Mouse (Mus musculus) testis, adult 2 months (tissue): ENCODE data around the gene Ftl1. TPM values are rescaled to one million over a fixed set of nuclear protein-coding genes. Genes with fewer than 3 reads are reported as not detected.
A peak's percentile ranks its signal among the peaks of the same experiment; 100 is the strongest.
"Not testable (repeated sequence)": the region's sequence is repeated elsewhere in the genome, so short reads cannot be mapped to it uniquely, and the experiment has no call there.

Source experiments
- H3K27ac ChIP-seq: fragments of 200-500 bp; 2 replicates; pipeline ENCODE4 v1.5.1; 2012; ENCODE audit warnings: low read depth, low read length; ENCODE audit not compliant: control insufficient read depth, insufficient read depth
- H3K27me3 ChIP-seq: fragments of 200-500 bp; 2 replicates; pipeline ENCODE4 v1.6.1; 2012; ENCODE audit warnings: mild to moderate bottlenecking, low read length, moderate library complexity; ENCODE audit not compliant: control insufficient read depth, insufficient read depth
- H3K36me3 ChIP-seq: fragments of 200-500 bp; 2 replicates; pipeline ENCODE4 v1.6.1; 2012; ENCODE audit warnings: mild to moderate bottlenecking, low read length; ENCODE audit not compliant: control insufficient read depth, insufficient read depth
- H3K4me1 ChIP-seq: fragments of 200-500 bp; 2 replicates; pipeline ENCODE4 v1.6.1; 2012; ENCODE audit warnings: low read length; ENCODE audit not compliant: control insufficient read depth, insufficient read depth
- H3K4me3 ChIP-seq: fragments of 200-500 bp; 2 replicates; pipeline ENCODE4 v1.5.1; 2012; ENCODE audit warnings: low read depth, mild to moderate bottlenecking, low read length, moderate library complexity, mixed read lengths; ENCODE audit not compliant: control insufficient read depth
- CTCF ChIP-seq: fragments of 200-500 bp; IDR thresholded peaks from 2 replicates; pipeline ENCODE4 v1.5.1; 2012; ENCODE audit warnings: low read depth, mild to moderate bottlenecking, inconsistent platforms, low read length, moderate library complexity; ENCODE audit not compliant: control insufficient read depth, insufficient read depth, insufficient replicate concordance
- POLR2A ChIP-seq: fragments of 200-500 bp; IDR thresholded peaks from 2 replicates; pipeline ENCODE4 v1.6.1; 2012; ENCODE audit warnings: low read depth, mild to moderate bottlenecking, inconsistent platforms, low read length, moderate library complexity; ENCODE audit not compliant: control insufficient read depth
- polyA plus RNA-seq: library from polyadenylated mRNA; depleted of rRNA; stranded (reverse); fragments of >200 nt; gene quantifications from 2 replicates; pipeline ENCODE4 v1.2.3, GENCODE M21; 2012; rRNA removed

Ftl1 gene
- polyA plus RNA-seq, result 152 and 188 TPM in 2 replicates

DNA sequence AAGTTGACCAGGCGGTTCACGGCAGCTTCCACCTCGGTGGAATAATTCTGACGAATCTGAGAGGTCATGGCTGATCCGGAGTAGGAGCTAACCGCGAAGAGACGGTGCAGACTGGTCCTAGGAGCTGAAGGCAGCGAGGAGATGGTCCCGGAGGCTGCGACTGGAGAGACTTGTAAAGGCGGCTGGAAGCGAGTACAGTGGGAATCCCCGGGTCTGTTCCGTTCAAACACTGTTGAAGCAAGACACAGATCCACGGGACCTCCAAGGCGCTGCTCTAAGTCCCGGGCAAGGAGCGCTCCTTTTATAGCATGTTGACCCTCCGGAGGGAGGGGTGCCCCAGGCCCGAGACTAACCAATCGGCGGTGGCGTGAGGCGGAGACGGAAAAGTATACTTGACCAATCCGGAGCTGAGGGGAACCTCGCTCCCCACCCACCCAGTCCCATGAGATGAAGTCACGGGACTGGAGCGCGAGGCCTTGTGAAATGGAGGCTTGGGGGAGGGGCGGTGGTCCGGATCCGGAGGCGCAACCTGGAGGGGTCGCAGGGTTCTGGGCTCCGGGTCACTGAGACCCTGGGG lies at the start of gene Ftl1:
Ftl1 (minus strand) TSS at position 321 of the 577 bp plus-strand sequence.
- TF ChIP-seq POLR2A, result peak; percentile 77
- peak within 1 kb of the TSS; percentile 85 for H3K27ac ChIP-seq
- not testable (repeated sequence) for H3K36me3 ChIP-seq, H3K27me3 ChIP-seq
- peaks cover 21% of the 10 kb centered on the region for H3K4me1 ChIP-seq
- peak within 1 kb of the TSS; percentile 91 for H3K4me3 ChIP-seq

DNA sequence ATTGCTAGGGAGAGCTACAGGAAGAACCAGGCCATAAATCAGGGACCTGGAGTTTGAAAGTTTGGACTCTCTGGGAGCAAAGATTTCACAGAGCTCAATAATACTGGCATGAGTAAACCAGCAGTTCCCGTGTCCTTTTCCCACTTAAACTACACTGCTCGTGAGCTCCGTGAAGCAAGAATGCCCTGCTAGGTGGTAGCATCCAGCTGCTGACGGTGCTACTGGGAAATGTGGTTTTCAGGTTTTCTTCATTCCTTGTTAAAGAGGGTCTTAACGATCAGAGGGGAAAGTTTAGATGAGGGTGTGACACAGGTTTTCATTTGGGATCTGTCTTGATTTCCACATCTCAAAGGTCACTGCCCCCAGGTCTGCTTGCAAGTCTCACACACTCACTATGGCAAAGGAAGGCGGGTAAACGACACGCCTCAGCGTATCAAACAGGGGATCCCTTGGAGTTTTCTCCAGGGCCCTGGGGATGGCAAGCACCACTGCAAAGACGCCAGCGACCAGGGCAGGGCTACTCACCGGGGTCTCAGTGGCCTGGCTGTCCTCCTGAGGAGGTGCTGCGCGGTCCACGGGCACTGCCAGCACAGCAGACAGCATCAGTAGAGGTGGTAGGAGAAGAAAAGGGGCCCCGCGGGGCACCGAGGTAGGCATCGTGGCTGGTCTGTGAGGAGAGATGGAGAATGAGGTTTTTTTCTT lies 49.6 kb upstream of the Ftl1 start:
- no peaks in the 10 kb centered on the region for H3K27me3 ChIP-seq
- H3K4me3 ChIP-seq, result peak overlapping the region; percentile 98
- no peaks in the 10 kb centered on the region for H3K36me3 ChIP-seq
- peak overlapping the region; percentile 47 for H3K27ac ChIP-seq
- TF ChIP-seq CTCF (no peak), POLR2A (no peak)
- peaks cover 14% of the 10 kb centered on the region for H3K4me1 ChIP-seq

DNA sequence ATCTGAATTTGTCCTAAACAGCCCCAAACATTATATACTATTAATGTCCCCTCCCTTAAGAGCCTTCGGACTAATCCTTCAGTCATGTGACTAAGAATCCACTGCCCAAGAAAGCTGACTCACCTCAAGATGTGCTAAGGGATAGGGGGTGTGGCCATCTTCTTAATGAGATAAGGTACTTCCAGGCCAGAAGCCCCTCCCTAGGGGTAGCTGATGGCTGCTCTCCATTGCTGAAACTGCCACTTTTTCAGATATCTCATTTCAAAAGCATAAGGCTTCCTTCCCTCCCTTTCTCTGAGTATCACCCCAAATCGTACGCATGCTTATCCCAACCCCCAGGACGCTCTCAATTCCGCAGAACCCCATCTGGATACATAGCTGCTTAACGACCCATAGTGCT lies 48.9 kb upstream of the Ftl1 start:
- H3K4me3 ChIP-seq, result no peak overlapping the region
- no peak overlapping the region for H3K27ac ChIP-seq
- no peaks in the 10 kb centered on the region for H3K27me3 ChIP-seq
- H3K4me1 ChIP-seq, result peaks cover 14% of the 10 kb centered on the region
- no peaks in the 10 kb centered on the region for H3K36me3 ChIP-seq
- TF ChIP-seq CTCF, result no peak
- no peak for TF ChIP-seq POLR2A

DNA sequence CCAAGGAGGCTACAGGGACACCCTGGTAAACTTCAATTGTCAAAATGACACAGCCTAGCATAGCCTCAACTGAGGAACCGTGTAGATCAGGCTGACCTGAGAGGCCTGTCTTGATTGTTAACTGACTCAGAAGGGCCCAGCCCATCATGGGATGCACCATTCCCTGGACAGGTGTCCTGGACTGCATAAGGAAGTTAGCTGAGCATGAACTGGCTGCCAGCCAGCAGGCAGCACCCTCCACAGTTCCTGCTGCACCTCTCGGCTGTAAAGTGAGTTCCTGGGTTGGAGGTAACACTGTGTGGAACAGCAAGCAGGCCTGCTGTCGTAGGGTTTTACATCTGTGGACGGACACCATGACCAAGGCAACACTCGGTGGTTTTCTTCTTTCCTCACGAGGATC lies 47.9 kb upstream of the Ftl1 start:
- Histone ChIP-seq H3K4me1 (peaks cover 14% of the 10 kb centered on the region), H3K36me3 (no peaks in the 10 kb centered on the region), H3K27ac (no peak overlapping the region), H3K27me3 (no peaks in the 10 kb centered on the region), H3K4me3 (no peak overlapping the region)
- TF ChIP-seq CTCF, result no peak
- TF ChIP-seq POLR2A, result no peak

DNA sequence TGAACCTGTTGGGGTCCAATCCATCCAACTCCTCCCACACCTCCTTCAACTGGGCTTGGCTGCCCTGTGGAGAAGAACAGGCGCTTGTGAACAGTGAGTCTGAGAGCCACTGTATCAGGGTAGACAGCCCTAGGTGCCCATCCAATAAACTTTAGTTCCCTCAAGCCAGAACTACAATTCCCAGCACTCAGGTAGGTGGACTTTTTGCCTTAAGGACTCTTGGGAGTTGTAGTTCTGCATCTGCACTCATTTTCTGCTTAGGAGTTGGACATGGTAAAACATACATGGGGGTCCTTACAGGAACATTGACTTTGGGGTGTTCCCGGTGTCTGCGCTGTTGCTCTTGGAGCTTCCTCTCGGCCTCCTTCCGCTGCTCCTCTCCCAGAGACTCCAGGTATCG lies 38.7 kb upstream of the Ftl1 start:
- no peak for TF ChIP-seq CTCF
- TF ChIP-seq POLR2A, result no peak
- Histone ChIP-seq H3K27me3 (no peaks in the 10 kb centered on the region), H3K4me1 (no peaks in the 10 kb centered on the region), H3K27ac (no peak overlapping the region), H3K4me3 (no peak overlapping the region), H3K36me3 (no peaks in the 10 kb centered on the region)

DNA sequence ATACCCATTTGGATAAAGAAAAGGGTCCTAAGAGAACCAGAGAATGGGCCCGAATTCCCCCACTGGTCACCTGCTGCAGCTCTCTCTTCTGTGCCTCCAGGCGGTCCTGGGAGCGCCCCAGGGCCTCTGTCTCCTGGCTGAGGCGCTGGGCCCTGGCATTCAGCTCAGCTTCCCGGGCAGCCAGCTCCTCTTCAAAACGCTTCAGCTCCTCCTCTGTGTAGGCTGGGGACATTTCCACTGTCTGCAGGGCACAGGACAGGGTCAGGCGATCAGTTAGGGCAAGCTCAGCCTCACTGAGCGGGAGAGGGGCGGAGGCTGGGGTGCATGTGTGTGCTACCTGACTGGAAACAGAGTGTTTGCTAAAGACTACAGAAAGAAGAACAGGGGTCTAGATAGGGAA lies 34.9 kb upstream of the Ftl1 start:
- no peaks in the 10 kb centered on the region for H3K36me3 ChIP-seq
- H3K4me1 ChIP-seq, result no peaks in the 10 kb centered on the region
- no peak for TF ChIP-seq POLR2A
- TF ChIP-seq CTCF, result no peak
- no peaks in the 10 kb centered on the region for H3K27me3 ChIP-seq
- no peak overlapping the region for H3K27ac ChIP-seq
- H3K4me3 ChIP-seq, result no peak overlapping the region

DNA sequence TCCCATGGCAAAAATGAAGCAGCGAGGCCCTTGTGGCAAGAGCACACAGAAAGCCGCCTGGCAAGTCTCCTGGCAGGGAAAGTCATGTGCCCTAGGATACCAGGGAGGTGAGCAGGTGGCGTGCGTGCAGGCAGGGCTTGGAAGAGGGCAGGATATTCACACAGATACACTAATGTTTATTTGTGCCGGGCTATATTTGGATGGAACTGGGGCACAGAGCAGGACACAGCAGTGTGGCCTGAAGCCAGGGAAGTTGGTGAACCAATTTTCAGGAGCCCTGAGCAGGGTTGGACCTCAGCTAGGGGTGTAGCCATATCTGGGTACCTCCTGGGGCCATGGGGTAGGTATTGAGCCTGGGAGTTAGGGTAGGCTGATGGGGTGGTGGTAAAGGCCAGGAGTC lies 33.3 kb upstream of the Ftl1 start:
- no peaks in the 10 kb centered on the region for H3K36me3 ChIP-seq
- TF ChIP-seq POLR2A (no peak), CTCF (no peak)
- H3K27ac ChIP-seq, result no peak overlapping the region
- no peaks in the 10 kb centered on the region for H3K27me3 ChIP-seq
- H3K4me3 ChIP-seq, result no peak overlapping the region
- H3K4me1 ChIP-seq, result peaks cover 2% of the 10 kb centered on the region

DNA sequence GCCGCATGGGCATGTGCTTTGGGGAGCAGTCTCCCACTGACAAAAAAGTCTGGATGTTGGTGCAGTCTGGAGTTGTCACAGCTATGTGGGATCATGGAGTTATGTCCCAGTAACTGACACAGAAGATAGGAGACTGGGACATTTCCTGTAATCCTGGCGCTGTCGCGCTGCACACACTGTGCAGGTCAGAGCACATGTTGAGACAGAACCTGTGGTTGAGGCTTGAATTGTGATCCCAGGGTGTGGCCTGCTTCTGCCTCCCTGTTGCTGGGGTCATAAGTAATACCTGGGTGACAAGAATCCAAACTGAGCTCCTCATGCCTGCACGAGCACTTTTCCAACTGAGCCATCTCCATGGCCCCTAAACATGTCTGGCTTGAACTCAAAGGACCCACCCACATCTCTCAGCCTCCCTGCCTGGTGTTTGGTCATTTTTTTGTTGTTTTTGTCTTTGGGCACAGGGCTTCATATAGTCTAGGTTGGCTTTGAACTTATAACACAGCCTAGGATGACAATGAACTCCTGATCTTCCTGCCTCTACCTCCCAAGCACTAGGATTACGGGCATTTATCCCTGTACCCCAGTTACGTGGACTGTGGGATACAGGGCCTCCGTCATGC lies 32.7 kb upstream of the Ftl1 start:
- H3K27ac ChIP-seq, result no peak overlapping the region
- peaks cover 2% of the 10 kb centered on the region for H3K4me1 ChIP-seq
- TF ChIP-seq CTCF (no peak), POLR2A (no peak)
- H3K36me3 ChIP-seq, result no peaks in the 10 kb centered on the region
- H3K4me3 ChIP-seq, result no peak overlapping the region
- H3K27me3 ChIP-seq, result no peaks in the 10 kb centered on the region
